10 mouse cellular contexts compared by ENCODE assay signal in genomic region chr2:168602387-168602741, GRCm38 (mm10). TPM values are rescaled to one million over a fixed set of nuclear protein-coding genes. Genes with fewer than 3 reads are reported as not detected.
DNase-seq lines count a peak whose midpoint lies in the region; ATAC-seq lines count a peak whose summit lies in the region.
"Had no signal": no experiment of that assay in that cellular context is flagged by ENCODE, and none has a peak within 500 bp of the region (broad histone marks: within the 10 kb centered on the region; RNA-seq: fewer than 3 reads in every experiment).

No protein-coding gene starts in this region.

- H3K9ac ChIP-seq in kidney, embryonic 16.5 days (replicated peaks; ENCODE audit: low read length) = no peak overlapping the region
- H3K9ac ChIP-seq in neural tube, embryonic 15.5 days (replicated peaks) = no peak overlapping the region

- WGBS in kidney, embryonic 16.5 days = 23% methylated on average over 12 of the region's 12 CpGs
- 30% methylated on average over 12 of the region's 12 CpGs for WGBS in limb, embryonic 10.5 days
- 21% methylated on average over 12 of the region's 12 CpGs for WGBS in neural tube, embryonic 15.5 days

- no peak overlapping the region for H3K4me3 ChIP-seq in kidney, embryonic 16.5 days (ENCODE audit: low read length)
- H3K4me3 ChIP-seq in limb, embryonic 10.5 days = peak overlapping the region; percentile 65
- no peak overlapping the region for H3K4me3 ChIP-seq in neural tube, embryonic 15.5 days (replicated peaks)

- peak overlapping the region; percentile 80; the same call in 1 of the 2 replicates for H3K4me2 ChIP-seq in kidney, embryonic 16.5 days (replicated peaks; ENCODE audit: low read depth, low read length)
- H3K4me2 ChIP-seq in neural tube, embryonic 15.5 days = peak overlapping the region; percentile 92

- no peak overlapping the region for H3K27ac ChIP-seq in kidney, embryonic 16.5 days (ENCODE audit: low read length)
- H3K27ac ChIP-seq in limb, embryonic 10.5 days = peak overlapping the region; percentile 88
- no peak overlapping the region for H3K27ac ChIP-seq in neural tube, embryonic 15.5 days (replicated peaks)

- peaks cover 47% of the 10 kb centered on the region for H3K27me3 ChIP-seq in kidney, embryonic 16.5 days (ENCODE audit: insufficient read depth, low read length)
- peaks cover 71% of the 10 kb centered on the region for H3K27me3 ChIP-seq in limb, embryonic 10.5 days (ENCODE audit: low read depth, poor library complexity, severe bottlenecking)
- H3K27me3 ChIP-seq in neural tube, embryonic 15.5 days (replicated peaks) = peaks cover 41% of the 10 kb centered on the region

- H3K4me1 ChIP-seq in kidney, embryonic 16.5 days (ENCODE audit: insufficient read depth, low read length) = peaks cover 34% of the 10 kb centered on the region
- peaks cover 56% of the 10 kb centered on the region for H3K4me1 ChIP-seq in limb, embryonic 10.5 days
- peaks cover 43% of the 10 kb centered on the region for H3K4me1 ChIP-seq in neural tube, embryonic 15.5 days

- no peaks in the 10 kb centered on the region for H3K36me3 ChIP-seq in kidney, embryonic 16.5 days (ENCODE audit: insufficient read depth, low read length)
- no peaks in the 10 kb centered on the region for H3K36me3 ChIP-seq in limb, embryonic 10.5 days
- no peaks in the 10 kb centered on the region for H3K36me3 ChIP-seq in neural tube, embryonic 15.5 days
- H3K36me3 ChIP-seq: G1E had no signal

- ATAC-seq in kidney, embryonic 16.5 days (ENCODE audit: low FRiP score, low TSS enrichment) = no peak
- no peak for ATAC-seq in neural tube, embryonic 15.5 days (ENCODE audit: low FRiP score)

- peak; percentile 33 for DNase-seq in embryo, embryonic 11 days
- DNase-seq in embryo, embryonic 10.5 days (ENCODE audit: low spot score) = no peak
- DNase-seq in kidney, adult 9 months = no peak
- peak; percentile 55 for DNase-seq in limb, embryonic 10.5 days (ENCODE audit: low spot score)
- no peak for DNase-seq in adipocyte (ENCODE audit: low spot score)
- DNase-seq in adrenal gland, postnatal 25 days = no peak

- H3K9me3 ChIP-seq in kidney, embryonic 16.5 days (ENCODE audit: low read length) = no peaks in the 10 kb centered on the region
- H3K9me3 ChIP-seq in limb, embryonic 10.5 days (replicated peaks) = no peaks in the 10 kb centered on the region
- H3K9me3 ChIP-seq in neural tube, embryonic 15.5 days (replicated peaks) = no peaks in the 10 kb centered on the region
- H3K9me3 ChIP-seq: megakaryocyte, embryonic 14.5 days had no signal

RNA-seq across cellular contexts. Expression of gene Nfatc2, which starts 0.9 kb away (rescaled TPM):
- polyA plus RNA-seq in kidney, embryonic 16.5 days (2015; fragmentation: Nextera tagmentation; extraction: Ambion mirVana) = 2.6 and 2.8 TPM in 2 replicates
- 1.0 and 3.2 TPM in 2 replicates for polyA plus RNA-seq in limb, embryonic 10.5 days (2016; fragmentation: Nextera tagmentation; extraction: Ambion mirVana)
- 4.8 and 5.6 TPM in 2 replicates for polyA plus RNA-seq in neural tube, embryonic 15.5 days (2015; fragmentation: Nextera tagmentation; extraction: Ambion mirVana)
- total RNA-seq in adrenal gland, postnatal 25 days (2021) = 4.1 and 4.6 TPM in 2 replicates
- polyA plus RNA-seq: G1E had no signal

Comparison
In these comparisons a context has a peak if more than half of its experiments do, and no peak if none do; other contexts are left out.
1. DNase-seq: peak in embryo, embryonic 11 days (single experiment) and limb, embryonic 10.5 days (single experiment); none in embryo, embryonic 10.5 days (single experiment), kidney, adult 9 months (single experiment), adipocyte (single experiment) and adrenal gland, postnatal 25 days (single experiment).